Mouse (Mus musculus): ENCODE measurements around the gene Cables2.

DNA sequence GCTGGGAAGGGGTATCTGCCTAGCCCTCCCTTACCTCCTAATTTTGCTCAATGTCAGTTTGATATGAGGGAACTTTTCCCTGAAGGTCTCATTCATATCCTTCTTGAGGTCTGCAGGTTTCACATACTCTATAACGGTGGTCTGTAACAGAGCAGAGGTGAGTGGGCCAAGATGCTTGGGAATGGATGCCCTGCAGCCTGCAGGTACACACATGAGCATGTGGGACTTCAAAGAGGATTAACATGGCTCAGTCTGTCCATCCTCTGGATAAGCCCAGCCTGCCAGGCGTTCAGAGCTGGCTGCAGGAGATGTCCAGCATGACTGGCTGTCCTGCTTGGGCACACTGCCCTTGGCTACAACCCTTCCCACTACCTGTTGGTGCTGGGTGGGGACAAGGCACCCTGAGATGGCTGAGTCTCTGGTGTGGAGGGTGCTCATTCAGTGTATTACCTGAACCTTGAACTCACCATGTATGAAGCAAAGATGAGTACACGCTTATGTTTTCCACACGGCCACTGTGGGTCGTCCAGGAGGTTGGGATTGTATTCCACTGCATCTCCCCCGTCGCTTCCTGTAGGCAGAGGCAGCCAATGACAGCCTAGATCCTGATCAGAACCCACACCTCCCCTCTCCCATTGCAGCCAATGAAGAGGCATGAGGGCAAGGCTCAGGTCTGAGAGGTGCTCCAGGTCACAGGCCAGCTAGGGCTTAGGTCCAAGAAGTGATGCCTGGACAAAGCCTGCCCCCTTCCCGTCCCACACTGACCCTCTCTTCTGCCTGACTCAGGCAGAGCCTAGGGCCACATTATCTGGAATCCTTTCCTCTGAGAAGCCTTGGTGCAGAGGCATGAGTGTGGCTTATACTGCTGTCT is 12.5 kb downstream of the Cables2 start:
- no peak for TF ChIP-seq EP300 (IDR thresholded peaks at IDR 0.05; ENCODE audit: insufficient read depth, low read depth, low read length)
- no peak for TF ChIP-seq POLR2A (IDR thresholded peaks at IDR 0.05; ENCODE audit: insufficient read depth, low read depth, low read length)
- TF ChIP-seq CTCF (IDR thresholded peaks at IDR 0.05) = no peak
